Mouse (Mus musculus): ENCODE results near the gene Fkbp4. TPM values are rescaled to one million over a fixed set of nuclear protein-coding genes. Genes with fewer than 3 reads are reported as not detected.
A peak's percentile ranks its signal among the peaks of the same experiment; 100 is the strongest.

Gene Fkbp4
- polyA plus RNA-seq, 1 experiment from 2014 or later = 80.2 TPM

DNA sequence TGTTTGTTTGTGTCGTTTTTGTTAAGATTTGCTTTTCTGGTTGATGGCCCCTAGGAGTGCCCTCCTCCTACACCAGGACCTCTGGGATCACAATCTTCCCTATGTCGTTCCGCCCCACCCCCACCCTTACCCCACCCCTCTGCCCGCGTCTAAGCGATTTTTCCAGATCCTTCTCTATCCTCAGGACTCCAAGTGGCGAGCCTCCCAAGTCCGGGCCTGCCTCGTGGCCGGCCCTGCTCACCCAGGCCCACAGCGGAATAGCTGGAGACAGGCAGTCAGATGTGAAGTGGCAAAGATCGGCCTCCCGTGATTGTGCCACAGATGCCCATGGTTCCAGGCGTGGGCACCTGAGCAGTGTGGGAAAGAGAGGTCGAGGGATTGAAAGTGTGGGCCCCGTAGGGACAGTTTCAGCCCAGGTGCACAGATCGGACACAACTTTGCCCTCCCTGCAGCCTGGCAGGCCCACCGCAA lies 429 bp upstream of the Fkbp4 start:
- H3K4me2 ChIP-seq (ENCODE audit: low read depth, low read length) = peak overlapping the region; percentile 91
- no peak for DNase-seq
- H3K27ac ChIP-seq (ENCODE audit: low read depth) = no peak overlapping the region
- peak; percentile 9 for ATAC-seq
- TF ChIP-seq EP300 (IDR thresholded peaks at IDR 0.05; ENCODE audit: low read depth) (no peak), CTCF (IDR thresholded peaks at IDR 0.05; ENCODE audit: low read depth) (no peak)
- peak overlapping the region; percentile 83 for H3K4me3 ChIP-seq (ENCODE audit: low read depth, low read length)
- H3K9me3 ChIP-seq (ENCODE audit: low read length) = no peaks in the 10 kb centered on the region
- H3K36me3 ChIP-seq (replicated peaks; ENCODE audit: insufficient read depth, low read length) = peaks cover 18% of the 10 kb centered on the region
- H3K27me3 ChIP-seq (ENCODE audit: insufficient read depth, low read length) = no peaks in the 10 kb centered on the region
- peaks cover 23% of the 10 kb centered on the region for H3K4me1 ChIP-seq (ENCODE audit: insufficient read depth)
- H3K9ac ChIP-seq (replicated peaks) = peak overlapping the region; percentile 77
- WGBS (ENCODE audit: insufficient replicate concordance) = 22% methylated on average over 18 of the region's 18 CpGs

DNA sequence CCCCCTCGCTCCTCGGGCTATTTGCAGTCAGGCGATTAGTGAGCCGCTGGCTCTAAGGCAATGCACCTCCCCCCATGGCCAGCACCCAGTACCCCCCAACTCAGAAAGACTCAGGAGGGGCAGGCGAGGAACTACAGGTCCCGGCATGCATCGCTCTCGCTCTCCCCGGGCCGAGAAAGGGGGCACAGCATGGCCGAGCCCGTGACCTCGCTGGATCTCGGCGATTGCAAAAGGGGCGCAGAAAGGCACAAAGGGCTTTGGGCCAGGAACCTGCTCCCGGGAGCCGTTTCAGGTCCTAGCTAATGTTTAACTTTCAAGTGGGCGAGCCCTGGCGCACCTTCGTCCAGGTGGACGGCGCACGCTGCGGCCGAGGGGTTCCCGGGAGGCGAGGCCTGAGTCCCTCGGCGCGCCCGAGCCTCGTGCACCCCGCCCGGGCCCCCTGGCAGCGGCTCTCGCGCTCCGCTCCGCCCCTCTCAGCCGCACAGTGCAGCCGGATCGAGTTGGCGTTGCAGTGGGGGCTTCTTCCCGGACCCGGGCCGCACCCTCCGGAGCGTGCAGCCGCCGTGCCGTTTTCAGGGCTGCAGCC lies 653 bp downstream of the Fkbp4 start:
- peak; percentile 77 for ATAC-seq
- peak; percentile 85 for DNase-seq
- H3K27ac ChIP-seq (ENCODE audit: low read depth) = peak overlapping the region; percentile 79
- H3K36me3 ChIP-seq (replicated peaks; ENCODE audit: insufficient read depth, low read length) = peaks cover 29% of the 10 kb centered on the region
- WGBS (ENCODE audit: insufficient replicate concordance) = under 1% methylated on average over 50 of the region's 52 CpGs
- H3K9me3 ChIP-seq (ENCODE audit: low read length) = no peaks in the 10 kb centered on the region
- H3K9ac ChIP-seq (replicated peaks) = peak overlapping the region; percentile 77
- H3K4me2 ChIP-seq (ENCODE audit: low read depth, low read length) = peak overlapping the region; percentile 91
- peak overlapping the region; percentile 83 for H3K4me3 ChIP-seq (ENCODE audit: low read depth, low read length)
- no peaks in the 10 kb centered on the region for H3K27me3 ChIP-seq (ENCODE audit: insufficient read depth, low read length)
- H3K4me1 ChIP-seq (ENCODE audit: insufficient read depth) = peaks cover 23% of the 10 kb centered on the region
- TF ChIP-seq EP300 (IDR thresholded peaks at IDR 0.05; ENCODE audit: low read depth) = no peak
- TF ChIP-seq CTCF (IDR thresholded peaks at IDR 0.05; ENCODE audit: low read depth) = no peak

DNA sequence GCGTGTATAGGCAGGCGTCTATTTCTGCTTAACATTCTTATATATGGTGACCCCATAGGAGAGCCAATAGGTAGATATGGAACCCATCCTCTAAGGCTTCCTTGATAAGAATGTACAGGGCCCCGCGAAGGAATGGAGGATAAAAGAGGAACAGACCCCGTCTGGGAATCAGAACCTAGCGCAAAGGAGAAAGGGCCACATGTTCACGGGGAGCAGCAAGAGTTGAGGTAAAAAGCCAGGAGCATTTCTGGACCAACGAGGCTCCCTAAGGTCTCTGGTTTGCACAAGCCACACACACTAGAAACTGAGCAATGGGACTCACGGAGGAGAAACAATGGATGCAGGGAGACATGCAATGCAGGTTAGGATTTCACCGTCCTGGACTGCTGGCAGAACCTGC lies 1.2 kb downstream of the Fkbp4 start:
- Histone ChIP-seq H3K27me3 (ENCODE audit: insufficient read depth, low read length) (no peaks in the 10 kb centered on the region), H3K9me3 (ENCODE audit: low read length) (no peaks in the 10 kb centered on the region), H3K9ac (replicated peaks) (peak overlapping the region; percentile 77), H3K4me1 (ENCODE audit: insufficient read depth) (peaks cover 23% of the 10 kb centered on the region), H3K27ac (ENCODE audit: low read depth) (peak overlapping the region; percentile 79), H3K4me3 (ENCODE audit: low read depth, low read length) (peak overlapping the region; percentile 83), H3K4me2 (ENCODE audit: low read depth, low read length) (peak overlapping the region; percentile 91), H3K36me3 (replicated peaks; ENCODE audit: insufficient read depth, low read length) (peaks cover 34% of the 10 kb centered on the region)
- 4% methylated on average over 10 of the region's 10 CpGs for WGBS (ENCODE audit: insufficient replicate concordance)
- no peak for TF ChIP-seq EP300 (IDR thresholded peaks at IDR 0.05; ENCODE audit: low read depth)
- TF ChIP-seq CTCF (IDR thresholded peaks at IDR 0.05; ENCODE audit: low read depth) = no peak
- DNase-seq (no peak), ATAC-seq (no peak; the same call in 1 of the 2 replicates)

DNA sequence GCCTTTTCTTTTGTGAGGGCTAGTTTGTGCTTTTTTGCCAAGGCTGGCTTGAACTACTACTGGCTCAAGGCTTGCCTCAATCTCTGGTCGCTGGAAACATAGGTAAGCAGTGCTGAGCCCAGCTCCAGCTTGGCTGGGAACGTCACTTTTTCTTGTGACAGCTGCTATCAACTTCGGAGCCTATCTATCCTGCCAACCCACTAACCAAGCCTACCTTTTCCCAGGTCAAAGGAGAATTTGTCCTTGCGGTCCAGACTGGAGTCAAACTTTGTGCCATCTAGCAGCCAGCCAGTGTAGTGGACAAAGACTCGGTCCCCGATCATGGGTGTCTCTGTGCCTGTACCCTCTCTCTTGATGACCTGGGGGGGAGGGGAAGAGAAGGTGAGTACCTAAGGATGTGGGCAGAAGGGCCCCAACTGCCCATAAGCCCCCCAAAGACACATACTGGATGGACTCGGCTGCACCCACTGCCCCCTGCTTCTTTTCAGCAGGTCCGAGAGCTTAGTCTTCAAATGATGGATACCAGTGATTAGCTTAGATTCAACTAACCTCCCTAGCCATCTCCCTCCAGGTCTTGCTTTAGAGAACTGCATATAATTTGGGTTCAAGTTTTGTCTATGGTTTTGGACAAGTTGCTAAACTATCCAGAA lies 2.0 kb downstream of the Fkbp4 start:
- H3K36me3 ChIP-seq (replicated peaks; ENCODE audit: insufficient read depth, low read length) = peaks cover 40% of the 10 kb centered on the region
- peaks cover 23% of the 10 kb centered on the region for H3K4me1 ChIP-seq (ENCODE audit: insufficient read depth)
- 73% methylated on average over 8 of the region's 8 CpGs for WGBS (ENCODE audit: insufficient replicate concordance)
- TF ChIP-seq CTCF (IDR thresholded peaks at IDR 0.05; ENCODE audit: low read depth) (no peak), EP300 (IDR thresholded peaks at IDR 0.05; ENCODE audit: low read depth) (no peak)
- H3K27me3 ChIP-seq (ENCODE audit: insufficient read depth, low read length) = no peaks in the 10 kb centered on the region
- DNase-seq (no peak), ATAC-seq (no peak)
- no peak overlapping the region; the same call in 1 of the 2 replicates for H3K4me3 ChIP-seq (ENCODE audit: low read depth, low read length)
- no peaks in the 10 kb centered on the region for H3K9me3 ChIP-seq (ENCODE audit: low read length)
- no peak overlapping the region for H3K27ac ChIP-seq (ENCODE audit: low read depth)
- H3K4me2 ChIP-seq (ENCODE audit: low read depth, low read length) = peak overlapping the region; percentile 91
- no peak overlapping the region for H3K9ac ChIP-seq (replicated peaks)

DNA sequence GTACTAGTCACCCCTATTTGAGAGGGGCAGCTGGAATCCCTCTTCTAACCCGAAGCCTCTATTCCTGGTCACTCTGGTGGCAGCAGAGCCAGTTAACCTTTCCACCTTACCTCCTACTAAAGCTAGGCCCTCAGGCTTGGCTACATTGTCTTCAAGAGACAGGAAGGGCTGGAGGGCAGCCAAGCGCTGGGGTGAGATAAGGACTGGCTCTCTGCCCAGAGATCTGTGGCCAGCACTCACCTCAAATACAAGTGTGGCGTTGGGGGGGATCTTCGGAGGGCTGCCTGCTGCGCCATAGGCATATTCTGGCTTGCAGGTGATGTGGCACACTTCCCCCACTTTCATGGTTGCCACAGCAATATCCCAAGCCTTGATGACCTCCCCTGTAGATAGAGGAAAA lies 3.0 kb downstream of the Fkbp4 start:
- Histone ChIP-seq H3K4me1 (ENCODE audit: insufficient read depth) (peaks cover 23% of the 10 kb centered on the region), H3K4me3 (ENCODE audit: low read depth, low read length) (no peak overlapping the region), H3K9ac (replicated peaks) (no peak overlapping the region), H3K4me2 (ENCODE audit: low read depth, low read length) (peak overlapping the region; percentile 11; the same call in 1 of the 2 replicates), H3K27ac (ENCODE audit: low read depth) (no peak overlapping the region), H3K36me3 (replicated peaks; ENCODE audit: insufficient read depth, low read length) (peaks cover 47% of the 10 kb centered on the region), H3K9me3 (ENCODE audit: low read length) (no peaks in the 10 kb centered on the region), H3K27me3 (ENCODE audit: insufficient read depth, low read length) (no peaks in the 10 kb centered on the region)
- TF ChIP-seq CTCF (IDR thresholded peaks at IDR 0.05; ENCODE audit: low read depth) (no peak), EP300 (IDR thresholded peaks at IDR 0.05; ENCODE audit: low read depth) (no peak)
- peak; percentile 80 for DNase-seq
- WGBS (ENCODE audit: insufficient replicate concordance) = 31% methylated on average over 5 of the region's 5 CpGs
- no peak for ATAC-seq

DNA sequence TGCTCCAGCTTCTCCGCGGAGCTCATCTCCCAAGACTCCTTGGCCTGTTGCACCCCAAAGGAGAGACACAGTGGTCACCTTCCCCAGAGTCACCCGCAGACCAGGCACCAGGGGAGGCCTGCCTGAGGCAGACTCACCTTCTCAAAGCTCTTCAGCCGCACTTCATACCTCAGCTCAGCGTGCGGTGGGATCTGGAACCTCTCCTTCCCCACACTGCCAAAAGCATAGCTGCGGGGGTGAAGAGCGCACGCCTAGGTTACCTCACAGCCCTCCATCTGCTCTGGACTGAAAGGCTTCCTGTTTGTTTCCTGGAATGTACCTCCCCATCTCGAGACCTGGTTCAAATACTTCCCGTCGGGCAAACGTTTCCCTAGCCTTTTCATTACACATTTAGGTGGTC lies 4.9 kb downstream of the Fkbp4 start:
- H3K4me1 ChIP-seq (ENCODE audit: insufficient read depth) = peaks cover 18% of the 10 kb centered on the region

More for the DNA sequence above, 4.9 kb downstream of the Fkbp4 start:
- no peak overlapping the region for H3K4me2 ChIP-seq (ENCODE audit: low read depth, low read length)
- H3K27me3 ChIP-seq (ENCODE audit: insufficient read depth, low read length) = no peaks in the 10 kb centered on the region
- TF ChIP-seq CTCF (IDR thresholded peaks at IDR 0.05; ENCODE audit: low read depth) (no peak), EP300 (IDR thresholded peaks at IDR 0.05; ENCODE audit: low read depth) (no peak)
- H3K27ac ChIP-seq (ENCODE audit: low read depth) = no peak overlapping the region
- no peak overlapping the region for H3K9ac ChIP-seq (replicated peaks)
- peaks cover 60% of the 10 kb centered on the region for H3K36me3 ChIP-seq (replicated peaks; ENCODE audit: insufficient read depth, low read length)
- 87% methylated on average over 13 of the region's 13 CpGs for WGBS (ENCODE audit: insufficient replicate concordance)
- H3K9me3 ChIP-seq (ENCODE audit: low read length) = no peaks in the 10 kb centered on the region
- ATAC-seq (no peak), DNase-seq (no peak)
- no peak overlapping the region for H3K4me3 ChIP-seq (ENCODE audit: low read depth, low read length)
